Mouse (Mus musculus) liver, postnatal 0 days (tissue): ENCODE data around the gene Zfp143. TPM values are rescaled to one million over a fixed set of nuclear protein-coding genes. Genes with fewer than 3 reads are reported as not detected.

Experiments used
- ATAC-seq: fragments of 200-750 bp; cut with Nextera tagmentation; 2 replicates; pipeline ENCODE4 v1.8.0; 2017; ENCODE audit warnings: mild to moderate bottlenecking, moderate library complexity
- DNase-seq: peaks from one replicate; pipeline ENCODE4 v3.0.0-alpha.2; 2016
- H3K27ac ChIP-seq: fragments of 300-500 bp; sonication (generic); 2 replicates; pipeline ENCODE4 v1.5.1; 2014; ENCODE audit warnings: antibody characterized with exemption, moderate library complexity, mild to moderate bottlenecking, low read depth
- H3K27me3 ChIP-seq: fragments of 300-500 bp; sonication (generic); 2 replicates; pipeline ENCODE4 v1.6.1; 2014; ENCODE audit warnings: low read length, control low read depth, mixed read lengths; ENCODE audit not compliant: insufficient read depth
- H3K36me3 ChIP-seq: fragments of 300-500 bp; sonication (generic); replicated peaks from 2 replicates; pipeline ENCODE4 v1.6.1; 2014; ENCODE audit warnings: mild to moderate bottlenecking, control low read depth, low read length, moderate library complexity, mixed read lengths; ENCODE audit not compliant: insufficient read depth
- H3K4me1 ChIP-seq: fragments of 300-500 bp; sonication (generic); 2 replicates; pipeline ENCODE4 v1.6.1; 2014; ENCODE audit warnings: antibody characterized with exemption, mild to moderate bottlenecking, control low read depth; ENCODE audit not compliant: insufficient read depth
- H3K4me2 ChIP-seq: fragments of 300-500 bp; sonication (generic); 2 replicates; pipeline ENCODE4 v1.6.1; 2014; ENCODE audit warnings: low read depth, mild to moderate bottlenecking, low read length, moderate library complexity, mixed read lengths
- H3K4me3 ChIP-seq: fragments of 300-500 bp; sonication (generic); 2 replicates; pipeline ENCODE4 v1.5.1; 2014; ENCODE audit warnings: low read depth, low read length
- H3K9ac ChIP-seq: fragments of 300-500 bp; sonication (generic); replicated peaks from 2 replicates; pipeline ENCODE4 v1.6.1; 2014; ENCODE audit warnings: mild to moderate bottlenecking, moderate library complexity
- H3K9me3 ChIP-seq: fragments of 300-500 bp; sonication (generic); 2 replicates; pipeline ENCODE4 v1.6.1; 2016; ENCODE audit warnings: mild to moderate bottlenecking, control low read depth, low read length, mixed read lengths
- CTCF ChIP-seq: sonication (generic); IDR thresholded peaks from 2 replicates; pipeline ENCODE4 v1.5.1; 2016; ENCODE audit warnings: antibody characterized with exemption, low read depth
- EP300 ChIP-seq: IDR thresholded peaks from 2 replicates; pipeline ENCODE4 v1.6.1; 2016; ENCODE audit warnings: antibody characterized with exemption, low read depth, mild to moderate bottlenecking
- WGBS: fragments of 180-500 bp; shearing (Covaris S2); extraction: QIAGEN DNeasy Blood & Tissue Kit; methylation state at CpG from one replicate; pipeline ENCODE4 v1.1.7; 2014; ENCODE audit not compliant: insufficient replicate concordance; 5-methylcytosine and 5-hydroxymethylcytosine counted together
- polyA plus RNA-seq: library from polyadenylated mRNA; unstranded; fragments of >200 nt; fragmentation: Nextera tagmentation; extraction: Ambion mirVana; gene quantifications from 2 replicates; pipeline ENCODE4 v1.2.1, GENCODE M21; 2015

Zfp143 gene
- polyA plus RNA-seq, 1 experiment from 2014 or later, result 5.2 TPM

GRCm38 (mm10) chr7:110060669-110061198 lies 283 bp upstream of the Zfp143 start:
- no peaks in the 10 kb centered on the region for H3K27me3 ChIP-seq
- peaks cover 11% of the 10 kb centered on the region for H3K36me3 ChIP-seq
- peak overlapping the region; percentile 77 for H3K4me2 ChIP-seq
- peak overlapping the region; percentile 99 for H3K9ac ChIP-seq
- ATAC-seq (peak; percentile 2), DNase-seq (no peak)
- peak overlapping the region; percentile 92 for H3K4me3 ChIP-seq
- TF ChIP-seq CTCF (no peak), EP300 (no peak)
- under 1% methylated on average over 26 of the region's 26 CpGs for WGBS
- no peaks in the 10 kb centered on the region for H3K9me3 ChIP-seq
- H3K4me1 ChIP-seq, result peaks cover 28% of the 10 kb centered on the region
- H3K27ac ChIP-seq, result peak overlapping the region; percentile 99

GRCm38 (mm10) chr7:110061752-110062273 lies 796 bp downstream of the Zfp143 start:
- H3K4me3 ChIP-seq, result peak overlapping the region; percentile 78
- DNase-seq (peak; percentile 90), ATAC-seq (peak; percentile 72)
- peak overlapping the region; percentile 71 for H3K4me2 ChIP-seq
- H3K27ac ChIP-seq, result peak overlapping the region; percentile 100
- peak overlapping the region; percentile 94 for H3K9ac ChIP-seq
- H3K36me3 ChIP-seq, result peaks cover 6% of the 10 kb centered on the region; the same call in 1 of the 2 replicates
- H3K4me1 ChIP-seq, result peaks cover 28% of the 10 kb centered on the region
- H3K9me3 ChIP-seq, result no peaks in the 10 kb centered on the region
- no peaks in the 10 kb centered on the region for H3K27me3 ChIP-seq
- 2% methylated on average over 47 of the region's 48 CpGs for WGBS
- TF ChIP-seq EP300, result no peak
- TF ChIP-seq CTCF, result 0 out of 2 replicates have a peak, but pooled peaks have one; percentile 11

- TF ChIP-seq EP300, result no peak
- TF ChIP-seq CTCF, result no peak
- DNase-seq (no peak), ATAC-seq (no peak)
- Histone ChIP-seq H3K9me3 (no peaks in the 10 kb centered on the region), H3K9ac (no peak overlapping the region), H3K36me3 (peaks cover 2% of the 10 kb centered on the region; the same call in 1 of the 2 replicates), H3K27me3 (no peaks in the 10 kb centered on the region), H3K4me3 (no peak overlapping the region), H3K27ac (peak overlapping the region; percentile 100; the same call in 1 of the 2 replicates), H3K4me1 (peaks cover 28% of the 10 kb centered on the region), H3K4me2 (no peak overlapping the region)
- WGBS, result 87% methylated on average over 9 of the region's 9 CpGs
These were observed 2.7 kb downstream of the Zfp143 start for GRCm38 (mm10) chr7:110063731-110064130.

- DNase-seq (no peak), ATAC-seq (no peak)
- H3K27me3 ChIP-seq, result no peaks in the 10 kb centered on the region
- TF ChIP-seq CTCF (no peak), EP300 (no peak)
- H3K9me3 ChIP-seq, result no peaks in the 10 kb centered on the region
- WGBS, result 83% methylated on average over 2 of the region's 2 CpGs
- H3K4me1 ChIP-seq, result peaks cover 4% of the 10 kb centered on the region; the same call in 1 of the 2 replicates
- no peak overlapping the region for H3K4me2 ChIP-seq
- no peak overlapping the region for H3K4me3 ChIP-seq
- no peak overlapping the region for H3K9ac ChIP-seq
- peaks cover 34% of the 10 kb centered on the region for H3K36me3 ChIP-seq
- H3K27ac ChIP-seq, result no peak overlapping the region
These were observed 8.1 kb downstream of the Zfp143 start for GRCm38 (mm10) chr7:110069070-110069469.

GRCm38 (mm10) chr7:110078168-110078567 lies 17.2 kb downstream of the Zfp143 start:
- no peaks in the 10 kb centered on the region for H3K9me3 ChIP-seq
- H3K4me3 ChIP-seq, result no peak overlapping the region
- no peak for TF ChIP-seq CTCF
- no peak for TF ChIP-seq EP300
- H3K4me2 ChIP-seq, result no peak overlapping the region
- 82% methylated on average over 5 of the region's 5 CpGs for WGBS
- no peak for ATAC-seq
- H3K36me3 ChIP-seq, result peaks cover 84% of the 10 kb centered on the region
- no peaks in the 10 kb centered on the region for H3K27me3 ChIP-seq
- H3K27ac ChIP-seq, result no peak overlapping the region
- no peak for DNase-seq
- no peak overlapping the region for H3K9ac ChIP-seq
- H3K4me1 ChIP-seq, result no peaks in the 10 kb centered on the region

- Histone ChIP-seq H3K4me3 (no peak overlapping the region), H3K27me3 (no peaks in the 10 kb centered on the region), H3K9ac (no peak overlapping the region), H3K4me1 (no peaks in the 10 kb centered on the region), H3K4me2 (no peak overlapping the region), H3K27ac (no peak overlapping the region), H3K9me3 (peaks cover 3% of the 10 kb centered on the region; the same call in 1 of the 2 replicates), H3K36me3 (peaks cover 80% of the 10 kb centered on the region)
- DNase-seq (peak; percentile 57), ATAC-seq (no peak)
- TF ChIP-seq EP300 (no peak), CTCF (peak; percentile 80)
- 68% methylated on average over 13 of the region's 13 CpGs for WGBS
These were observed 22.6 kb downstream of the Zfp143 start for GRCm38 (mm10) chr7:110083386-110084165.
